10 mouse cellular contexts compared by ENCODE assay signal in genomic region chr4:151140368-151140982, GRCm38 (mm10). TPM values are rescaled to one million over a fixed set of nuclear protein-coding genes. Genes with fewer than 3 reads are reported as not detected.
A peak's percentile ranks its signal among the peaks of the same experiment; 100 is the strongest.
DNase-seq lines count a peak whose midpoint lies in the region; ATAC-seq lines count a peak whose summit lies in the region.
"Had no signal": no experiment of that assay in that cellular context is flagged by ENCODE, and none has a peak within 500 bp of the region (broad histone marks: within the 10 kb centered on the region; RNA-seq: fewer than 3 reads in every experiment).

No protein-coding gene starts in this region.

- peak; percentile 81 for ATAC-seq in forebrain, embryonic 11.5 days (replicated peaks; ENCODE audit: low FRiP score)
- ATAC-seq in midbrain, embryonic 16.5 days: peak; percentile 71

- no peaks in the 10 kb centered on the region; the same call in 1 of the 2 replicates for H3K9me3 ChIP-seq in forebrain, embryonic 11.5 days (ENCODE audit: control insufficient read depth, low read length)
- peaks cover 4% of the 10 kb centered on the region; the same call in 1 of the 2 replicates for H3K9me3 ChIP-seq in midbrain, embryonic 16.5 days (replicated peaks; ENCODE audit: control insufficient read depth, low read length, poor library complexity, severe bottlenecking)
- H3K9me3 ChIP-seq: limb, embryonic 15.5 days had no signal

- peaks cover 17% of the 10 kb centered on the region; the same call in 1 of the 2 replicates for H3K4me1 ChIP-seq in forebrain, embryonic 11.5 days (replicated peaks; ENCODE audit: control insufficient read depth, insufficient read depth, low read length)
- peaks cover 36% of the 10 kb centered on the region for H3K4me1 ChIP-seq in midbrain, embryonic 16.5 days (ENCODE audit: control insufficient read depth, insufficient read depth, low read length)

- H3K4me2 ChIP-seq in forebrain, embryonic 11.5 days (ENCODE audit: low read depth, low read length, severe bottlenecking): peak overlapping the region; percentile 47
- H3K4me2 ChIP-seq in midbrain, embryonic 16.5 days (ENCODE audit: low read length): peak overlapping the region; percentile 47

- H3K4me3 ChIP-seq in forebrain, embryonic 11.5 days (ENCODE audit: low read depth, low read length): 0 out of 2 replicates have a peak overlapping the region, but pooled peaks have one; percentile 7
- H3K4me3 ChIP-seq in midbrain, embryonic 16.5 days (ENCODE audit: low read depth, low read length): peak overlapping the region; percentile 22

- 5% methylated on average over 20 of the region's 20 CpGs for WGBS in forebrain, embryonic 11.5 days
- WGBS in midbrain, embryonic 16.5 days: 3% methylated on average over 19 of the region's 20 CpGs

- peak overlapping the region; percentile 97 for H3K27ac ChIP-seq in forebrain, embryonic 11.5 days (ENCODE audit: low read depth, low read length)
- H3K27ac ChIP-seq in midbrain, embryonic 16.5 days (ENCODE audit: low read length): peak overlapping the region; percentile 90
- H3K27ac ChIP-seq: limb, embryonic 15.5 days had no signal

- peak overlapping the region; percentile 51 for H3K9ac ChIP-seq in forebrain, embryonic 11.5 days (ENCODE audit: low read length)
- H3K9ac ChIP-seq in midbrain, embryonic 16.5 days (ENCODE audit: low read depth, low read length): peak overlapping the region; percentile 54
- H3K9ac ChIP-seq: limb, embryonic 15.5 days had no signal

- no peaks in the 10 kb centered on the region for H3K36me3 ChIP-seq in forebrain, embryonic 11.5 days (ENCODE audit: control insufficient read depth, insufficient read depth, low read length)
- H3K36me3 ChIP-seq in midbrain, embryonic 16.5 days (ENCODE audit: control insufficient read depth, insufficient read depth, low read length): peaks cover 8% of the 10 kb centered on the region; the same call in 1 of the 2 replicates
- H3K36me3 ChIP-seq: limb, embryonic 15.5 days had no signal

- peak; percentile 37 for DNase-seq in ovary, adult 18-20 months (ENCODE audit: low spot score)
- no peak for DNase-seq in ovary, postnatal 10 days (ENCODE audit: low spot score)
- DNase-seq in forebrain, embryonic 11.5 days (ENCODE audit: low spot score): peak; percentile 95
- DNase-seq in layer of hippocampus, adult 9-11 months: peak; percentile 94
- DNase-seq in spleen, postnatal 4 days (ENCODE audit: low spot score in 2 of 2): no peak
- no peak for DNase-seq in spleen, adult 12 weeks (ENCODE audit: low spot score)
- no peak for DNase-seq in spleen, adult 18-20 months

- no peaks in the 10 kb centered on the region for H3K27me3 ChIP-seq in forebrain, embryonic 11.5 days (ENCODE audit: control insufficient read depth, insufficient read depth, low read length)
- no peaks in the 10 kb centered on the region for H3K27me3 ChIP-seq in midbrain, embryonic 16.5 days (ENCODE audit: control insufficient read depth, insufficient read depth, low read depth, low read length)

RNA-seq across cellular contexts. Expression of gene Gm13090, which starts 51.1 kb away (rescaled TPM):
- polyA plus RNA-seq in forebrain, embryonic 11.5 days (2014; fragmentation: Nextera tagmentation; extraction: Ambion mirVana): 0.39 TPM in 1 of 2 replicates, not detected in the other
- polyA plus RNA-seq in midbrain, embryonic 16.5 days (2015; fragmentation: Nextera tagmentation; extraction: Ambion mirVana): not detected in 2 replicates
- polyA plus RNA-seq: limb, embryonic 15.5 days; testis, adult 2 months had no signal

Comparison
In these comparisons a context has a peak if more than half of its experiments do, and no peak if none do; other contexts are left out.
1. DNase-seq: peak in ovary, adult 18-20 months (single experiment), forebrain, embryonic 11.5 days (single experiment) and layer of hippocampus, adult 9-11 months (single experiment); none in ovary, postnatal 10 days (single experiment), spleen, postnatal 4 days (0 of 2), spleen, adult 12 weeks (single experiment) and spleen, adult 18-20 months (0 of 2).